Mouse (Mus musculus) heart, postnatal 0 days (tissue): ENCODE data around the gene Fbxl5. TPM values are rescaled to one million over a fixed set of nuclear protein-coding genes. Genes with fewer than 3 reads are reported as not detected.

ENCODE experiments used
- ATAC-seq: fragments of 200-750 bp; cut with Nextera tagmentation; 2 replicates; pipeline ENCODE4 v1.8.0; 2017; ENCODE audit warnings: low read depth, moderate number of reproducible peaks, moderate library complexity; ENCODE audit not compliant: insufficient read depth
- DNase-seq: peaks from one replicate; pipeline ENCODE4 v3.0.0-alpha.2; 2016; ENCODE audit warnings: low spot score
- H3K27ac ChIP-seq: fragments of 300-500 bp; sonication (generic); 2 replicates; pipeline ENCODE4 v1.5.1; 2014; ENCODE audit warnings: low read depth, mild to moderate bottlenecking
- H3K27me3 ChIP-seq: fragments of 300-500 bp; sonication (generic); 2 replicates; pipeline ENCODE4 v1.6.1; 2014; ENCODE audit warnings: low read length, mixed read lengths; ENCODE audit not compliant: control insufficient read depth, insufficient read depth
- H3K36me3 ChIP-seq: fragments of 300-500 bp; sonication (generic); replicated peaks from 2 replicates; pipeline ENCODE4 v1.6.1; 2014; ENCODE audit warnings: low read length, mixed read lengths; ENCODE audit not compliant: control insufficient read depth, insufficient read depth
- H3K4me1 ChIP-seq: fragments of 300-500 bp; sonication (generic); 2 replicates; pipeline ENCODE4 v1.6.1; 2014; ENCODE audit warnings: antibody characterized with exemption; ENCODE audit not compliant: control insufficient read depth, insufficient read depth
- H3K4me2 ChIP-seq: fragments of 300-500 bp; sonication (generic); 2 replicates; pipeline ENCODE4 v1.6.1; 2014; ENCODE audit warnings: low read depth, mild to moderate bottlenecking, low read length, moderate library complexity
- H3K4me3 ChIP-seq: fragments of 300-500 bp; sonication (generic); 2 replicates; pipeline ENCODE4 v1.5.1; 2014; ENCODE audit warnings: low read depth, low read length
- H3K9ac ChIP-seq: fragments of 300-500 bp; sonication (generic); replicated peaks from 2 replicates; pipeline ENCODE4 v1.6.1; 2014; ENCODE audit warnings: low read depth, low read length, mixed read lengths
- H3K9me3 ChIP-seq: fragments of 300-500 bp; sonication (generic); replicated peaks from 2 replicates; pipeline ENCODE4 v1.6.1; 2016; ENCODE audit warnings: low read length; ENCODE audit not compliant: control insufficient read depth
- CTCF ChIP-seq: IDR thresholded peaks from 2 replicates; pipeline ENCODE4 v1.5.1; 2016; ENCODE audit warnings: antibody characterized with exemption, control low read depth, low read depth
- EP300 ChIP-seq: IDR thresholded peaks from 2 replicates; pipeline ENCODE4 v1.6.1; 2016; ENCODE audit warnings: antibody characterized with exemption, low read depth
- WGBS: fragments of 180-500 bp; shearing (Covaris S2); extraction: QIAGEN DNeasy Blood & Tissue Kit; methylation state at CpG from one replicate; pipeline ENCODE4 v1.1.7; 2014; 5-methylcytosine and 5-hydroxymethylcytosine counted together
- polyA plus RNA-seq: library from polyadenylated mRNA; unstranded; fragments of >200 nt; fragmentation: Nextera tagmentation; extraction: Ambion mirVana; gene quantifications from 2 replicates; pipeline ENCODE4 v1.2.1, GENCODE M21; 2015
- total RNA-seq: library from RNA; depleted of rRNA; stranded (reverse); fragments of >200 nt; gene quantifications from 2 replicates; pipeline ENCODE4 v1.2.3, GENCODE M21; 2014; ENCODE audit warnings: low replicate concordance

Gene Fbxl5
- total and polyA plus RNA-seq, 2 experiments from 2014 or later, result 40.3 to 48.9 TPM

DNA sequence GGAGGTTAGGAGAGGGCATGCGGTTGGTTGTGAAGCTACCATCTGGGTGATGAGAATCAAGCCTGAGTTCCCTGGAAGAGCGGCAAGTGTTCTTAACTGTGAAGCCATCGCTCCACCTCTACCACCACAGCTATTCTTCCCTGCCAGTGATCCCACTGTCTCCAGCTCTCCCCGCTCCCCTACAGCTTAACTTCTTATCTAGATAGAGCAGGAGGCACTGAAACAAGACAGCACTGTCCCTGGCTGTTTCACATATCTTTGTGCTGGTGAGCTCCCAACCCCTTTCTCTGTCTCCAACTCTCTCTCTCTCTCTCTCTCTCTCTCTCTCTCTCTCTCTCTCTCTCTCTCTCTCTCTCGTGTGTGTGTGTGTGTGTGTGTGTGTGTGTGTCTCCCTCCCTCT lies 29.1 kb downstream of the Fbxl5 start:
- H3K4me1 ChIP-seq, result no peaks in the 10 kb centered on the region
- no peaks in the 10 kb centered on the region for H3K9me3 ChIP-seq
- no peak for DNase-seq
- no peak overlapping the region for H3K27ac ChIP-seq
- H3K9ac ChIP-seq, result no peak overlapping the region
- no peak overlapping the region for H3K4me2 ChIP-seq
- no peak overlapping the region for H3K4me3 ChIP-seq
- no peaks in the 10 kb centered on the region for H3K36me3 ChIP-seq
- no peak for ATAC-seq
- no peaks in the 10 kb centered on the region for H3K27me3 ChIP-seq
- WGBS, result 56% methylated on average over 5 of the region's 5 CpGs
- TF ChIP-seq EP300, result no peak

DNA sequence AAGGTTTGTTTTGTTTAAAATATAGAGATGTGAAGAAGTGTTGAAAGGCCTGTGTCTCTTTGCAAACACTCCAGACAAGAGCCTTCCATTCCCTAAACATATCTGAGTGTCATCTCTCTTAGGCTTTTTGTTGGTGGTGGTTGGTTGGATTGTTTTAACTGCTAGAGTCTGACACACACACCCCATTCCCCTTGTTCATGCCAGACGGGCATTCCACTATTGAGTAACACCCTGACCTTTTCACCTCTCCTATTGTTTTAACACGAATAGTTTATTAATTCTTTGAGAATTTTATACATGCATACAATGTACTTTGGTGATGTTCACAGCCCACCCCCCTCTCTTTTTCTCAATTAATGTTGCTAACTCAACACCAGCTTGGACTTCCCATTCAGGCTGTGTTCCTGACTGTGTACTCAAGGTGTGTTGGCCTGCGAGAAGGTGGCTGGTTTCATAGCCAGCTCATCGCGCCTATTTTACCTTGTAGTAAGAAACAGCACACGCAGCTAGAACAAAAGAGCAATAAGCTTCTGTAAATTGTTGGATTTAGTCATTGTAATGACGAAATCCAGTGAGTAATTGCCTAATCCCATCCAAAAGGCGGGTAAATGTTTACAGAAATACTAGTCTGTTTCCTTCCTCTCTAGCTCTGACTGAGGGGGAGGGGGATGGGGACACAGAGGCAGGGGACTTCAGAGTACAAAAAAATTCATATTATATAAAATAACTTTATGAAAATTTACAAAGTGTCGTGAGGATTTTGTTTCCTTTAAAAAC lies 33.3 kb downstream of the Fbxl5 start:
- no peak overlapping the region for H3K27ac ChIP-seq
- WGBS, result 69% methylated on average over 9 of the region's 9 CpGs
- no peak overlapping the region for H3K9ac ChIP-seq
- H3K9me3 ChIP-seq, result no peaks in the 10 kb centered on the region
- no peak overlapping the region for H3K4me2 ChIP-seq
- DNase-seq (no peak), ATAC-seq (no peak)
- no peak overlapping the region for H3K4me3 ChIP-seq
- no peaks in the 10 kb centered on the region for H3K27me3 ChIP-seq
- H3K36me3 ChIP-seq, result no peaks in the 10 kb centered on the region
- TF ChIP-seq CTCF, result no peak
- no peak for TF ChIP-seq EP300
- no peaks in the 10 kb centered on the region for H3K4me1 ChIP-seq

DNA sequence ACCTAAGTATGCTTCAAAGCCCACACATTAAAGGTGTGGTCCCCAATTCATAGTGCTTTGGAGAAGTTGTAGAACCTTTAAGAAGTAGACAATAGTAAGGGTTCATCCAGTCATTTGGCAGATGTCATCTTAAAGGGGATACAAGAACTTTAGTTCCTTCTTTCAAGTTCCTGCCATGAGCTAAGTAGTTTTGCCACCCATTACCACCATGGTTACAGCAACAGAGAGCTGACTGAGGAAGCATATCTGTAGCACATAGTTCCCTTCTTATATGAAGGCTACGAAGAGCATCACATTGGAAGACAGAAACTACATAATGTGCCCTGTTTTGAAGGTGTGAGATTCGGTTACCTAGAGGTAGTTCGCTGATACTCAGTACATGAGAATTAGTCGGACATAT lies 34.8 kb downstream of the Fbxl5 start:
- H3K36me3 ChIP-seq, result no peaks in the 10 kb centered on the region
- ATAC-seq, result no peak

DNA sequence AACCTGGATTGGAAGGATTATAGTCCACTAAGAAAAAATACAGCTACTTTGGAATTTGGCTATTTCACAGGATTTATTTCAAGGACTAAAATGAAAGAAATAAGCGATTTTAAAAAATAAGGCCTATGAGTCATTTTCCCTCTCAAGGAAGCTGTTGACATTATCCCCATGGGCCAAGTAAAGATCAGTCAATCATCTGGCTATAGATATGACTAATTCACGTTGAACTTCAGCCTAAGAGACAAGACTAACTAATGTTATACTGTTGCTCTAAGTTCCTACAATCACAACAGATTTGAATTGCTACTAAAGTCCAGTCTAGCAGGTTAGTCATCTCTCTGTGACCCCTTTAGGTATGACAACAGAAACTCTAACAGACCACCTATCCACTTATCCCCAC lies 37.4 kb downstream of the Fbxl5 start:
- Histone ChIP-seq H3K9me3 (no peaks in the 10 kb centered on the region), H3K4me3 (no peak overlapping the region), H3K9ac (no peak overlapping the region), H3K27ac (no peak overlapping the region), H3K27me3 (no peaks in the 10 kb centered on the region), H3K36me3 (no peaks in the 10 kb centered on the region), H3K4me1 (peaks cover 6% of the 10 kb centered on the region; the same call in 1 of the 2 replicates), H3K4me2 (no peak overlapping the region)
- TF ChIP-seq EP300, result no peak
- TF ChIP-seq CTCF, result no peak
- no peak for ATAC-seq
- 70% methylated on average over 2 of the region's 2 CpGs for WGBS
- DNase-seq, result no peak

More for the DNA sequence above, 34.8 kb downstream of the Fbxl5 start:
- H3K4me1 ChIP-seq, result no peaks in the 10 kb centered on the region
- no peaks in the 10 kb centered on the region for H3K27me3 ChIP-seq
- no peaks in the 10 kb centered on the region for H3K9me3 ChIP-seq
- no peak for DNase-seq
- no peak overlapping the region for H3K27ac ChIP-seq
- no peak for TF ChIP-seq CTCF
- TF ChIP-seq EP300, result no peak
- no peak overlapping the region for H3K4me3 ChIP-seq
- H3K4me2 ChIP-seq, result no peak overlapping the region
- no peak overlapping the region for H3K9ac ChIP-seq
- WGBS, result 84% methylated on average over 4 of the region's 4 CpGs

DNA sequence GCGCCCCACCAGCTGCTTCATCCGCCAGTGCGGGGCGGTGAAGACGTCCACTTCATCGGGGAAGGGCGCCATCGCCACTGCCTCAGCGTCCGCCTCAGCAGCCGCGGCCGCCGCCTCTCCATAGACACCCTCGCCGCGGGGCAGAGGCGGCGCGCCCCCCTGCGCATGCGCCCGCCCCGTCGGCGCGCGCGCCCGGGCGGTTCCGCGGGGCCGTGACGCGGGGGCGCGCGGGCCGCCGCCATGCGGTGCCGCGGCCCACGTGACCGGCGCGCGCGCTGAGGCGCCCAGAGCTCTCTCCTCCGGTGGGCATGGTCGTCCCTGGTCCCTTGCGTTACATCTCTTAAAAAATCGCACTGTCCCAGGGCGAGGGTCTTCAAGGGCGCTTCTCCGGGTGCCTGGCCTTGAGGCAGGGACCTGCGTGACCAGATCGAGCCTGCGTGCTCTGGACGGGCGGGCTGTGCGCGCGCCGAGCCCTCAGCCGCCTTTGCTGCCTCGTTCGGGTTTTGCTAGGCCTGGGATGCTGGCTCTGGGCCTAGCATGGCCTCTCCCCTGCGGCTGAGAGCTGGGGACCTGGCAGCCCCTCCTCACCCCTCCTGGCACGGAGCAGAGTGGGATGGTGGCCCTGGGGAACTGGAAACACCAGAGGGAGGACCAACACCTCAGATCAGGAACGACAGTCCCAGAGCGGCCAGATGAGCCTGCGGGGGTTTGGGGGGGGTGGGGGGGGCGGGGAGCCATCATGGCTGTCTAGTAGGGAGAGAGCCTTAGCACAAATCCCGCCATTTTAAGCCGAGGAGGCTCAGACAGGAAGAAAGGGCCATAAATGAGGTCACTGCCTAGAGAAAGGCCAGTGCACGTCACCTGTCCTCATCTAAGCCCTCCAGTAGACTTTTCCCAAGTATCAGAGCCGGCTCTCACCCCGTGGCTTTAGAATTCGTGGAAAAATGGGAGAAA lies 39.2 kb downstream of the Fbxl5 start:
- DNase-seq, result peak; percentile 64
- TF ChIP-seq EP300 (no peak), CTCF (no peak)
- Histone ChIP-seq H3K9me3 (no peaks in the 10 kb centered on the region), H3K27me3 (no peaks in the 10 kb centered on the region), H3K9ac (peak overlapping the region; percentile 91), H3K4me1 (peaks cover 6% of the 10 kb centered on the region; the same call in 1 of the 2 replicates), H3K4me3 (peak overlapping the region; percentile 92), H3K36me3 (no peaks in the 10 kb centered on the region), H3K4me2 (peak overlapping the region; percentile 76), H3K27ac (peak overlapping the region; percentile 92)
- 4% methylated on average over 67 of the region's 82 CpGs for WGBS
- ATAC-seq, result peak; percentile 93
